Mouse (Mus musculus): ENCODE data around the gene Lamtor4.
"Not testable (repeated sequence)": the region's sequence is repeated elsewhere in the genome, so short reads cannot be mapped to it uniquely, and the experiment has no call there.

Lamtor4 gene

DNA sequence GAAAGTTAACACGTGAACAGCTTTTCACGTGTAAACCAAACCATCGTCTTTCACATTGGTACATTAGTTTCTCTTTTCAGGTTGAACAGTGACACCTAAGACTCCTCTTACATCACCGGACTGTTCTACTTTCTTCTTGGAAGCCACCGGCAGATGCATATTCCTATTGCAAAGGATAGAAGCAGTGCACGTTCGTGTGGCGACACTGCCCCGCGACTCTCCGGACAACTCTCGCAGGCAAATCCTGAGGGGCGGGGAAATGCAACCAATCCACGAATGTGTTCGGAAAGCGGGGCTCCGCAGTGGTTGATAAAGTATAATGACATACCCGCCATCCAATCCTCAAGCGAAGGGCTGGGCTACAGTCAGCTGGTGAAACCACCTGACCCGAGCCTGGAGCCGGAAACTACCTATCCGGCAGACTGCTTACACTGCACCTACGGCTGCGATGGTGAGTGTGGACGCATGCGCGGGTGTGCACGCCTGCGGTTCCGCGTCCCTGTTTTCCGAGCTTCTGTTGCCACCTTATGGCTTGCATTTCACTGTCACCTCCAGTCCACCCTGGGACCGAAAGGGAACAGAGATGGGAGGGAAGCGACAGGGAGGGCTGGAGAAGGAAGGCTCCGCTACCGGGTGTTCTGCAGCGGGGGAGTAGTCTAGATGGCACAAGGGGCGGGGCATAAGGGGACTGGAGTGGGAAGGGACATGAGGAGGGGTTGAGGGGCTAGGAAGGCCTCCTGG lies at the start of gene Lamtor4:
Gene Lamtor4, plus strand, starts transcription at position 130 of the 741 bp plus-strand sequence.
- peak; percentile 88 for DNase-seq (ENCODE audit: low spot score)

DNA sequence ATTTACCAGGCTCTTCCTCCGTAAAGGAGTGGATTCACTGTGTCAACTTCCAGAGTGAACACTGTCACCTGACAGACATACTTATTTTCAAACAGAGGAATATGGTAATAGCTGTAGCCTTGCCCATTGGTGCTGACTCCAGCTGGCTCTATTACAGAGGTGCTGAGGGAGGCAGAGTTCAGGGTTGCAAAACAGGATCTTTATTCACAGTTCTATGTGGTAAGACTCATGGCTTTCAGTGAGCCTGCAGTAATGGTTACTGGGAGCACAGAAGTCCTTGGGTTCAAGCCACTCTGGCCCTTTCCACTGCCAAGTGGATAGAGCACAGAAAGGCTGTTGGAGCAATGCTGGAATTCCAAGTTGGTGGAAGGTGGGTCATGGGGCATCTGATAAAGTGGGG lies 48.0 kb upstream of the Lamtor4 start:
- DNase-seq (ENCODE audit: low spot score), result no peak

DNA sequence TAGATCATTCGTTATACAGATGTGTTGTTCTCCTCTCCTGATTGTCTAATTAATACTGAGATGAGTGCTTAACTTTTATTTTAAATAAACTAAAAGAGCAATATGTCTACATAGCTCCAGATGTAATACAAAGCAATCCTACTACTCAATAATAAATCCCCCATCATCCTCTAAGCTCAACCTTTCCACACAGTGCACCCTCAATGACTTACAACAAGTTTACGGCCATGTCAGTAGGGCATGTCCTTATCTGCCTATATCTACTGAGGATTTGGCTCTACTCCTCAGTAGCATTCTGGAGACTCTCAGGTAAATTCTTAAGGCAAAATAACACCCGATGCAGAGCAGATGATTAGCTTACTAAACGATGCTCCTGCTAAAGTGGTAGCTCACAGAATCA lies 47.4 kb upstream of the Lamtor4 start:
- no peak for DNase-seq (ENCODE audit: low spot score)

DNA sequence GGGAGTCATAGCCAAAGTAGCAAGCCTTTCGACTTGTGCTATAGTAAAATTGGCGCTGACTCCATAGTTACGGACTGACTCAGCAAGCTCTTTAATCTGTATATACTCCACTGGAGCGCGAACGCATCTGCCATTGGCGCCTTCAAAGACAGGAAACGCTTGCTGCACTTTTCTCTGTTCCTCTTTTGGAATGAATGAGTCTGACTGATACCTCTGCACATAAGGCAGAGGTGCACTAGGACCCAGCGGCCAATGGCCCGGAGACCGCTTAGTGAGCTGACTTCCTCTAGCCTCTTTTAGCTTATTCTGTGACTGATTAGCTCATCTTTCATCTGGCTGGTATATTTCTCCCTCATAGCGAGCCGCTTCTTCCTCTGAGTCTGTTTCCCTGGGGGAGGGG lies 38.6 kb upstream of the Lamtor4 start:
- DNase-seq (ENCODE audit: low spot score), result not testable (repeated sequence)

DNA sequence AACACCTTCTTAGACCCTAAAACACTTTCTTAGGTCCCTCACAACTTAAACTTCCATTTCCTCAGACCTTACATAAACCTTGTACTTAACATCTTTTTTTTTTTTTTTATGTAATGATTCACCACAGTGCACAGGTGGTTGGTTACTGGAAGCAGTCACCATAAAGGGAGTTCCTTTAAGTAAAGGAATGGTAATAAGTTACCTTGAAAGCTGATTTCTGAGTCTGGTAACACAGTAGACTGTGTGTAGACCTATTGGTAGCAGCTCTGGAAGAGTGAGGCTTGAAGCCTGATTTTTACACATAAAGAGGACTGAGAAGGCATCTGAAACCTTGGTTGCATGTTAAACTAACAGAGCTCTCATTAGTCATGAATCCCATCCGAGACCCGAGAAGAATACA lies 35.4 kb upstream of the Lamtor4 start:
- no peak for DNase-seq (ENCODE audit: low spot score)

DNA sequence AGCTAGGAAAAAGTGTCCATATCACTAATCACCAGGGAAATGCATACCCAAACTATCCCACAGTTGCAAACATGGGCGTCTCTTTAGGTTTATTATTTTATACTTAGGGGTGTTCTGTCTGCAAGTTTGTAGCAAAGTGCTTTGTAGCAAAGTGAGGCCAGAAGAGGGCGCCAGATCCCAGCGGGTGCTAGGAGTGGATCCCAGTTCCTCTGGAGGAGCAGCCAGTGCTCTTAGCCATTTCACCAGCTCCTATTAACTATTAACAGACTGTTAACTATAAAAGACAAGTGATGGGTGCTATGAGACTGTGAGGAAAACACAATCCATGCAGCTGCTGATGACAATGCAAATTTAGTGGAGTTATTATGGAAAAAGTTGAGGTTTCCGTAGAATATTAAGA lies 33.2 kb upstream of the Lamtor4 start:
- peak; percentile 90 for DNase-seq (ENCODE audit: low spot score)

DNA sequence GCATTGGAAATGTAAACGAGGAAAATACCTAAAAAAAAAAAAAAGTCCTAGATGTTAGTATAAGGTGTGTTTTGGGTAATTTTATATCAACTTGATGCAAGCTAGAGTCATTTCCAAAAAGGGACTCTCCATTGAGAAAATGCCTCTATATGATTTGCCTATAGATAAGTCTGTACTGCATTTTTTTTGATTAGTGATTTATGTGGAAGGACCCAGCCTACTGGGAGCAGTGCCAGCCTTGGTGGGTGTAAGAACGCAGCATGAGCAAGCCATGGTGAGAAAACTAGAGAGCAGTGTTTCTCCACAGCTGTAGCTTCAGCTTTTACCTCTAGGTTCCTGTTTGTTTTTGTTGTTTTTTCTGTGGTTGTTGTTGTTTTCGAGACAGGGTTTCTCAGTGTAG lies 32.0 kb upstream of the Lamtor4 start:
- DNase-seq (ENCODE audit: low spot score), result no peak

DNA sequence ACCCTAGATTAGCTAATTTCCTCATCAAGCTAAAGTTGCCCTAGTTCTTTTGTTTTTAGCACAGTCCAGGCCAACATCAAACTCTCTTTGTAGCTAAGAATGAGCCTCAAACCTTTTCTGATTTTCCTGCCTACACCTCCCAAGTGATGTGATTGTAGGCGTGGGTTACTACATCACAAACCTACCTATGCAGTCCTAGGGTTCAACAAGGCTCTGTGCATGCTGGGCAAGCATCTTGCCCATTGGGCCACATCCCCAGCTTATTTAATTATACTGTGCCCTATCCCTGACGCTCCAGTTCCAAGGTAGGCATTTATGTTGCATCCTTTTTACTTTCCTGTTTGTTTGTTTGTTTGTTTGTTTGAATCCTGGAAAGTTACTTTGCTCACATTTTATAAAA lies 29.6 kb upstream of the Lamtor4 start, which contains the start of gene Nxpe5:
Gene Nxpe5, plus strand, starts transcription at position 199 of the 400 bp plus-strand sequence.
- DNase-seq (ENCODE audit: low spot score), result no peak

DNA sequence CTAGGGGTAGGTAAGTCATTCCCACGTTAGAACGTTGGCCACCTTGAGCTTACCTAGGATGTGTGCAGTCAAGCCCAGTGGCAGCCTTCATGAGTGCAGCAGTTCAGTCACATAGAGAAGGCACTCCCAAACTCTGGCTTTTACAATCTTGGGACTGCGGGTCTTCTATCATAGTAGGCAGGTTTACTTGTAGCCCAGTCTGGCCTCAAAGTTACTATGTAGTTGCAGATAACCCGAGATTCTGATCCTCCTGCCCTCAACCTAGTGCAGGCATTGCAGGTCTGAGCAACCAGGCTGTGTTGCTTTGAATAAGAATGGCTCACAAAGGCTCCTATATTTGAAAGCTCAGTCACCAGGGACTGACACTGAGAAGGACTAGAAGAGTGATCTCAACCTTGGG lies 28.8 kb upstream of the Lamtor4 start:
- DNase-seq (ENCODE audit: low spot score), result no peak

DNA sequence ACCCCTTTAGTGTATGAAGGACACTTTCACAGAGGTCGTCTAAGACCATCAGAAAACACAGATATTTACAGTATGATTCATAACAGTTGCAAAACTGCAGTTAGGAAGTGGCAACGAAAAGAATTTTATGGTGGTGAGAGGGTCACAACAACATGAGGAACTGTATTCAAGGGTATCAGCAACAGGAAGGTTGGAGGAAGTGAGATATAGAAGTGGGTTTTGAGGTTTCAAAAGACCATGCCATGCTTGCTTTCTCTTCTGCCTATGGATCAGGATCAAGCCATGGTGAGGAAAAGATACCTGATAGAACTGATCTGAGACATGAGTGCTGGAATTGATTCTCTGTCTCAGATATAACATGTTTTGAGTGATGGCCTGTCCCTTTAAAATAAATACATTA lies 27.9 kb upstream of the Lamtor4 start:
- no peak for DNase-seq (ENCODE audit: low spot score)

DNA sequence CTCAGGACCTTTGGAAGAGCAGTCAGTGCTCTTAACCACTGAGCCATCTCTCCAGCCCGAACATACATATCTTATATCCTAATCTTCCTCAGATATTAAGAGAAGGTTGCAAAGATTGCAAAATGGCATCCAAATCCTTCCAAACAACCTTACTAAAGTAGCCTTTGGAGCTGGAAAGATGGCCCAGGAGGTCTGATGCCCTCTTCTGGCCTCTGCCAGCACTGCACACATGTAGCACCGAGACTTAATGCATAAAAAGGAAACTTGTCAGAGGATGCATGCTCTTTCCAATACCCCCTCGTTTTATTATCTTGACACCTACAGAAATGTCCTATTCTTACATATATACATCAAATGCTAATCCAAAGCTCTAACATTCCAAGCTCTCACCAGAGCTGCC lies 27.3 kb upstream of the Lamtor4 start:
- DNase-seq (ENCODE audit: low spot score), result peak; percentile 22

DNA sequence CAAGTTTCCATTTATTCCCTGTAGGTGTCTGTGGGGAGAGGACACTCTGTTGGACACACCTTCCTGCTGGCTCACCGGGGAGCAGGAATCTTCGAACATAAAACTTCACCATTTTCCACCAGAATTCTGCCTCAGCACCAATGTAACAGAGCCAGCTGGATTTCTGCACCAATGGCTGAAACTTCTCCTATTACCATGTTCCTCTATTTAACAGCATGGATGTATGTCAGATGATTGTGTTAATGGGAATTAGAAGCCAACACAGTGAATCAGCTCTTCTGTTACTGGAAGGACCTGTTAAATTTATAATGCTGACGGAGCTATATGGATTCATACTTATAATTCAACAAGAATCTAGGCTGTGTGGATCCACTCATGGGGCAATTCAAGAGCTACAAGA lies 25.8 kb upstream of the Lamtor4 start:
- no peak for DNase-seq (ENCODE audit: low spot score)

DNA sequence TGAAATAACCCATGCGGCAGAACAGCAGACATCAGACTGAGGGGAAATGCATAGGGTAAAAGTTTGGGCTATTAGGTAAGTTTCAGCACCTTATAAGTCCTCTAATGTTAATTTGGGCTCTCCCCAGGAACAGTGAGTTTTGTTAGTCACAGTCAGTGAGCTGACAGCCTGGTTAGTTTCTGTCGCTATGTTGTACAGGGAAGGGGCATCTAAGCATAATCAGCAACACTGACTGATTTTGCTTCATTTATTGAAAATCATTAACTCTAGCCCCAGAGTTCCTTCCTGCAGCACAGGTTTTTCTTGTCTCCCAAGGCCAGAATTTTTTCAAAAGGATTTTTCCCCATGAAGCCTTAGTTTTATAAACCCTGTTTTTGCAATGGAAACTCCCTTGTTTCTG lies 21.5 kb upstream of the Lamtor4 start:
- DNase-seq (ENCODE audit: low spot score), result no peak

DNA sequence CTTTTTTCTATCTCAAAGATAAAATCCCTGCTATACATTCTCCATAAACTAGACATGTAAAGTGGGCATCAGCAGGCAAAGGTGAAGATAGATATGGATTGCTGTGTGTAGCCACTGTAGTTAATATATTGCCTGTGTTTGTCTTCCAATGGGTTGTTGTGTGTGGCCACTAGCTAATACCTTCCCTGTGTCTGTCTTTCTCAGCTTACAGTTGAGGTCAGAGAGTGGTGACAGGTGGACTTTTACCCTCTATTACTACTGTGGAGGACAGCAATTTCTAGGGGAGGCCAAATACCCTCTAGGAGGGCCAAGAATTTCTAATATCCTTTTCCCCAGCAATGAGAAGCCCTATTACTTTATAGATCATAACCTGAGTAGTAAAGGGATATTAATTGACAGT lies 21.1 kb upstream of the Lamtor4 start:
- no peak for DNase-seq (ENCODE audit: low spot score)

DNA sequence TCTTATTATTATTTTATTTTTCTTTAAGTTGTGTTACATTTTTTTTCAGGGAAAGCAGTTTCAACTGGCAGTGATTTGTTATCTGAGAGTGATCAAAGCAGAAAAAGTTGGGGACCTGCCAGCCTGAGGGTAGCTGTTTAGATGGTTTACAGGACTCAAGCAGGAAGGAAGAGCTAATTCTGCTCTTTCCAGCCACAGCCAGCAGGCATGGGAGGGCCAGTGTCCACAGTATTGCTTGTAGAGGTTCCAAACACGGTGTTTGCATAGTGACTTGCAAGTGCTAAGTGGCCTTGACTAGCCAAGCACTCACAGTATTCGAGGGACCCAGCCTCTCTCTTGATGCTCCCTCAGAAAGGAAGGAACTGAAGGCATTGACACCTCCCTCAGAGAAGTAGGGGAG lies 13.8 kb upstream of the Lamtor4 start:
- no peak for DNase-seq (ENCODE audit: low spot score)

DNA sequence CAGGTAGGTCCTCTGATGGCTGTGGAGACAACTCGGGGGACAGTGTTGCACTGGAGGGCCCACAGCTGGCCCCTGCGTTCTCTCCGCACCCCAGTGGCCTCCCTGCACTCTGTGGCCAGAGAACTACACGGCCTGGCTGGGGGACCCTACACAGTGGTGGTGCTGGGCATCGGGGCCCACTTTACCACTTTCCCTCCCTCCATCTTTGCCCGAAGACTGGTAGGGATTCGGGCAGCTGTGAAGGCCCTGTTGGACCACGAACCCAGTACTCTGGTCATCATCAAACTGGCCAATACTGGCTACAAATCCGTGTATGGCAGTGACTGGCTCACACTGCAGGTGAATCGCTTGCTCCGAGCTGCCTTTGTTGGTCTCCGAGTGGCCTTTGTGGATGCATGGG lies 4.1 kb upstream of the Lamtor4 start:
- no peak for DNase-seq (ENCODE audit: low spot score)

DNA sequence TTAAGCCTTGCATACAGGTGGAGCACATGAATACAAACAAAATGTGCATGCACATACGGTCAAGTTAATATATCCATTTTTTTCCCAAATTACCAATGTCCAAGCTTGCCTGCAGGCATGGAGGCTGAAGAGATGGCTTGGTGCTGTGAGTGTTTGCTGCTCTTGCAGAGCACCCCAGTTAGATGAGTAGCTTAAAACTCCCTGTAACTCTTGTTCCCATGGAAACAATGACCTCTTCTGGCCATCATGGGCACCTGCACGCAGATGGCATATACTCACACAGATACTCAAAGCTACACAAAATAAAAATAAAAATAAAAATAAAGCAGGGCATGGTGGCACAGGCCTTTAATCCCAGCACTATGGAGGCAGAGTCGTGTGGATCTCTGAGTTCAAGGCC lies 2.2 kb upstream of the Lamtor4 start:
- no peak for DNase-seq (ENCODE audit: low spot score)

DNA sequence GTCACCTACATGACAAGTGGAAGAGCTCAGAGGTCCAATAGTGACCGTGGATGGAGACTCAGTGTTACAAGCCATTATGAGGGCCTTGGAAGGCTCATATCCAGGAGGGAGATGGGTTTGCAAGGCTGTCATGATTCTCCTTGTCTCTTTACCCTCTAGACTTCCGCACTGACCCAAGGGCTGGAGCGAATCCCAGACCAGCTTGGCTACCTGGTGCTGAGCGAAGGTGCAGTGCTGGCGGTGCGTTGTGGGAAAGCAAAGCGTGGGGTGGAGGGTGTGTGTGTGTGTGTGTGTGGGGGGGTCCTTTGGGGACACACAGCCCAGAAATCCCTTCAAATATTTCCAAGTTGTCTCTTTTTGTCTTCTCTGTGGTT lies 799 bp downstream of the Lamtor4 start:
- DNase-seq (ENCODE audit: low spot score), result no peak

DNA sequence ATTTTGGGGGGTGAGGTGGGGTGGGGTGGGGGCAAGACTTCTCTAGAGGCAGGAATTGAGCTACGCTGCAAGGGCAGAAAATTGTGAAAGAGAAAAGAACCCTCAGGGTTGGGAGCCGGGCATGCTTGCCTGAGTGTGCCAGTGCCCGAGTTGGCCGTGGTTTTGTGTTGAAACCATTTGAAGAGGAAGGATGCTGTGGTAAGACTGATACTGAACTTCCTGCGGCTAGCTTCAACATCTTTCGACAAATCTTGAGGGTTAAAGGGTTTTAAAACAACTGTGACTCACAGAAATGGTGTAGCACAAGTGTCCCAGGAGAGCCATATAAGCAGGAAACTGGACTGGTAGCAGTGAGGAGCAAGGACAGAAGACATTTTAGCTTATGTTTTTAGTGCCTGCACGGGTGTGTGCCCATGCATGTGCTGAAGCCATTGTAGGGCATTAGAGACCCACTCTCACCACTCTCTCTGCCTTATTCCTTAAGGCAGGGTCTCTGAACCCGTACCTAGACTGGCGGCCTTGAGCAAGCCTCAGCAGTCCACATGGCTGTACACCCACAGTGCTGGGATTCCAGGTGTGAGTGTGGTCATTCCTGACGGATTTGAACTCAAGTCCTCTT lies 1.8 kb downstream of the Lamtor4 start:
- no peak for DNase-seq (ENCODE audit: low spot score)

DNA sequence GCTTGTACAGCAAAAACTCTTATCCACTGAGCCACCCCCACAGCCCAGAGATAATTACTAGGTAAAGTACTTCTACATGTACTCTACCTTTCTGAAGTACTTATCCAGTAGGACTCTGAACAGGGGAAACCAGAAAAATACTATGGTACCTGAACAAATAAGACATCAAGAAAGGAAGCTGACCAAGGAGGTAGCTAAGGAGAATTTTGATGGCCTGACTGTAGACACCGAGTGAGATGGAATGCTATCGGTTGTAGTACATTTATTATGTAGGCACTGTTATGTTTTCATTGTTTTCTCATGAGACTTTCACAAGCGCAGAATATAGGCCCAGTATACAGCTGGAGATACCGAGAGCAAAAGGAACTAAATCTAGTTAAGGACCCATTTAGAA lies 2.3 kb downstream of the Lamtor4 start:
- DNase-seq (ENCODE audit: low spot score), result no peak

DNA sequence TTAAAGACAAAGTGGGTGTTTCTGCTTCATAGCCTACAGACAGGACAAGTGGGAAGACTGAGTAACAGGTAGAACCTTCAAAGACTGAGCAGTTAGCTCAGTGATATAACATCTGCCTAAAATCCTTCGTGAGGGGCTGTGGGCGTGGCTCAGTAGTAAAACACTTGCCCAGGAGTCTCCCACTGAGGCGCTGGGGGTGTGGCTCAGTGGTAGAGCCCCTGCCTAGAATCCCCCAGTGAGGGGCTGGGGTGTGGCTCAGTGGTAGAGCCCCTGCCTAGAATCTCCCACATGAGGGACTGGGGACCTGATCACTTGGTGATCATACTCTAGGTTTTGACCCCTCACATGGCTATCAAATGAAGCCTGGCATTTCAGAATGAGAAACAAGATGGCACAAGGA lies 2.8 kb downstream of the Lamtor4 start:
- DNase-seq (ENCODE audit: low spot score), result no peak

DNA sequence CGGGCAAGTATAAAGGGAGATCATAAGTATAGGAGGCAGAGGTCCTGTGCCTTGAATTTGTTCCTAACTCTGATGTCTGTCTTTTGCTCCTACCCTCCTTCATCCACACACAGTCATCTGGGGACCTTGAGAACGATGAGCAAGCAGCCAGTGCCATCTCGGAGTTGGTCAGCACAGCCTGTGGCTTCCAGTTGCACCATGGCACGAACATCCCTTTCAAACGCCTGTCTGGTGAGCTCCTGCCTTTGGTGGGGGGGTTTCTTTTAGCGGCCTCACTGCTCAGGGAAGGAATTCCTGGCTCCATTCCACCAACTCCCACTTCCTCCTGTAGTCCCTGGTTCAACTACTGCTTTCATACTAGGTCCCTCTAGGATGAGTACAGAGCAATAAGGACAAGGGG lies 3.3 kb downstream of the Lamtor4 start:
- DNase-seq (ENCODE audit: low spot score), result no peak

DNA sequence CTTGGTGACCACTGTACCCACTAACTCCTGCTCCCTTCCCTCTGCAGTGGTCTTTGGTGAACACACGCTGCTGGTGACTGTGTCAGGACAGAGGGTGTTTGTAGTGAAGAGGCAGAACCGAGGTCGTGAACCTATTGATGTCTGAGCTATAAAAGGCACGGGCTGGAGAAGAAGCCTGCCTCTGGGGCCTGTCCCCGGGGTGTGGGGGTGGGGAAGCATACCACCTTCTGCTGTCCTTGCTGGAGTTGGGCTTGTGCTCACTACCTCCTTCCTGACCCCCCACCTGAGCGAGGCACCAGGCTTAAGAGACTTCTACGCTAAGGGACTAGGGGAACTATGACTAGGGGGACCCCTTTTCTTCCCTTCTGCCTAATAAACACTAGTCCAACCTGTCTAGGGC lies 3.7 kb downstream of the Lamtor4 start:
- no peak for DNase-seq (ENCODE audit: low spot score)

DNA sequence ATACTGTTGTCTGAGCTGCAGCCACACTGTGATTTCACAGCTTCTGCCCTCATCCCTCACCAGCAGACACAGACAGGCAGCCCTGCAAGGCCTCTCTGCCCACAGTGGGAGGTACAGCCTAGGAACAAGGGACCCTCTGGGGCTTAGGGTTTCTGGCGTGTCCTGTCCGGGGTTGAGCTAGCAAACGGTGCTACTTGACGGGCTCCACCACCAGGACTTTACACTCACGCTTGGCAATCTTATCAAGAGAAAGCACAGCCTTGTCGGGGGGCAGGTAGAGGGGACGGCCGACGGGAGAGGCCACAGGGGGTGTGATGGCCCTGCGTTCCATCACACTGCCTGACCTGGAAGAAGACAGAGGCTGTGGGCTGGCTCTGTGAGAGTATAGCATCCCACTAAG lies 4.8 kb downstream of the Lamtor4 start:
- no peak for DNase-seq (ENCODE audit: low spot score)
